Mouse (Mus musculus) embryonic fibroblast, embryonic 13.5 days (primary cell): ENCODE results near the gene Srp54a.

Source experiments
- CTCF ChIP-seq: IDR thresholded peaks from 2 replicates; pipeline ENCODE4 v1.5.1; 2011; ENCODE audit warnings: mild to moderate bottlenecking, control low read depth, low read length, moderate library complexity, borderline replicate concordance; ENCODE audit not compliant: insufficient read depth
- POLR2A ChIP-seq: IDR thresholded peaks from 2 replicates; pipeline ENCODE4 v1.6.1; 2011; ENCODE audit warnings: low read depth, mild to moderate bottlenecking, control low read depth, low read length, moderate library complexity

DNA sequence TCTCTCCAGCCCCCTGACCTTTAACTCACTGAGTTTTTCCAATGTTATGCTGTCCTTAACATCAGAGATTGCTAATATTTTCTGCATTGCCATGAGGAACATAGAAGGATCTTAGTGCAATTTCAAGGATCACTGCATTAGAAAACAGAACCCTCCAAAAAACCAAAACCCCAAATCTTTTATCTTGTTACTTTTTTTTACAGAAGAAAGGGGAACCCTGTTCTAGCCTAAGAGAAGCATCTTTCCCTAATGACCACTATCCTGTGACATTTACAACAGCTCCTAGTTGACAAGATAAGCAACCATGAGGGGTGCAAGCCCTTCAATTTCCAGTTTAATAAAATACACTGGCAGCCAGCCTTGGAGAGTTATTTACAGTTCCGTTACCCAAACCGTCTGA is 23.4 kb upstream of the Srp54a start:
- no peak for TF ChIP-seq POLR2A
- no peak for TF ChIP-seq CTCF
